Mouse (Mus musculus): ENCODE measurements around the gene Adam30. TPM values are rescaled to one million over a fixed set of nuclear protein-coding genes. Genes with fewer than 3 reads are reported as not detected.
"Not testable (repeated sequence)": the region's sequence is repeated elsewhere in the genome, so short reads cannot be mapped to it uniquely, and the experiment has no call there.

The Adam30 gene
- total RNA-seq (2021) = not detected
- long read RNA-seq, experiment 1 = 0 reads
- long read RNA-seq, experiment 2 = 0 reads

GRCm38 (mm10) chr3:98160330-98160729 lies at the start of gene Adam30:
Gene Adam30 (plus strand): TSS chr3:98160630.
- no peak for DNase-seq
- intact Hi-C loops (cut with DNase I) = no loop called here

- intact Hi-C loops (cut with DNase I) = no loop called here
- DNase-seq = no peak
Measured at GRCm38 (mm10) chr3:98118252-98118651, 42.2 kb upstream of the Adam30 start.

- no peak for DNase-seq
- intact Hi-C loops (cut with DNase I) = no loop called here
Measured at GRCm38 (mm10) chr3:98119338-98119737, 41.1 kb upstream of the Adam30 start.

DNA sequence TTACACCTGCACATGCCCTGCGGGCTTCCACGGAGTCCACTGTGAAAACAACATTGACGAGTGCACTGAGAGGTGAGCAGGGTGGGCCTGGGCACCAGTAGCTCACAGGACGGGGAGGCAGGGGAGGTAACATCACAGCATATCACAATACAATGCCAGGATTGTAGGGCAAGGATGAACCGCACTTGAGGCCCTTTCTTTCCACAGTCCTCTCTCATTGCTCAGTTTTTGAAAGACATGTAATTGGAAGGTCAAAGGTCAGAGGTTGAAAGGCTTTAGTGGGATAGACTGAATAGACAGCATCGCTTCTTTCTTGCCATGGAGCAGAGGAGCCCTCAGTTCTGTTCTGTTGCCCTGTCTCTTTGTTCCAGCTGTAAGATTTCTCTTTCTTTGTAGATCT lies 39.5 kb upstream of the Adam30 start:
- no peak for DNase-seq
- intact Hi-C loops (cut with DNase I) = no loop called here

DNA sequence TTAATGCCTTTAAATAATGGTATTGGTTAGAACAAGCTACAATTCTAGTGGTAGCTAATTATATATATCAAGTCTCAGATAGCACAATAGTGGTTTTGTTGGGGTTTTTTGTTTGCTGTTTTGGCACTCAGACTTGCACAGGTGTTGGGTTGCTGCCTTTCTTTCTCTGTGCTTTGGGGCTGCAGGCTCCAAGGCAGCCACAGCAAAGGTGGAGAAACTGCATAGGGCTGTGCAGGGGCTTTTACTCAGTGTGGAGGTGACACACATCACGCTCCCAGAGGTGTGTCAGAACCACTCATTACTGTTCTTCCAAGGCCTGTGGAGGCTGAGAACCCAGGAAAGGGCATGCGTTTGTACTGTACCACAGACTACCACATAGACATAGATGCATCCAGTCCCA lies 32.7 kb upstream of the Adam30 start:
- intact Hi-C loops (cut with DNase I) = no loop called here
- DNase-seq = no peak

- DNase-seq = no peak
- intact Hi-C loops (cut with DNase I) = no loop called here
Measured at GRCm38 (mm10) chr3:98128716-98129115, 31.7 kb upstream of the Adam30 start.

DNA sequence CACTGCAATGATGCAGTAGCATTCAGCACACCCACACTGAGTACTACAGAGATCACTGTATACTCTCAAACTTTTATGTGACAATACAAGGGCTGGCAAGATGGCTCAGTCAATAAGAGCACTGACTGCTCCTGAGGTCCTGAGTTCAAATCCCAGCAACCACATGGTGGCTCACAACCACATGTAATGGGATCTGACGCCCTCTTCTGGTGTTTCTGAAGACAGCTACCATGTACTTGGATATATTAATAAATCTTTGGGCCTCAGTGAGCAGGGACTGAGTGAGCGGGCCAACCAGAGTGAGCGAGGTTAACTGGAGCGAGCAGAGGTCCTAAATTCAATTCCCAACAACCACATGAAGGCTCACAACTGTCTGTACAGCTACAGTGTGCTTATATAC lies 28.3 kb upstream of the Adam30 start:
- intact Hi-C loops (cut with DNase I) = loop anchor here (5.0 kb wide), 1 partner anchor 205 kb away; no protein-coding TSS in a partner anchor
- not testable (repeated sequence) for DNase-seq

- no peak for DNase-seq
- intact Hi-C loops (cut with DNase I) = loop anchor here (5.0 kb wide), 1 partner anchor 205 kb away; no protein-coding TSS in a partner anchor
Measured at GRCm38 (mm10) chr3:98132636-98133035, 27.8 kb upstream of the Adam30 start.

DNA sequence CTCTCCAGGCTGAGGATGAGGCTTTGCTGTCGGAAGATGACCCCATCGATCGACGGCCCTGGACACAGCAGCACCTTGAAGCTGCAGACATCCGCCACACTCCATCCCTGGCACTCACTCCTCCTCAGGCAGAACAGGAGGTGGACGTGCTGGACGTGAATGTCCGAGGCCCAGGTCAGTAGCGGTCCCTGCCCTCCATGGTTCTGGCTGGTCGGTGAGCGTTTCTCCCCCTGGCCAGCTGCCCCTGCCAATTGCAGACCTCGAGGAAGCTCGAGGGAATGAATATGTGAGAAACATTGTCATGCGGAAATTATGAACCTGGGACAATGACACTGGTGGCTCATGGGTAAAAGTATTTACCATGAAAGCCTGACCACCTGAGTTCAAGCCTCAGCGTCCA lies 19.0 kb upstream of the Adam30 start:
- DNase-seq = no peak
- intact Hi-C loops (cut with DNase I) = no loop called here

DNA sequence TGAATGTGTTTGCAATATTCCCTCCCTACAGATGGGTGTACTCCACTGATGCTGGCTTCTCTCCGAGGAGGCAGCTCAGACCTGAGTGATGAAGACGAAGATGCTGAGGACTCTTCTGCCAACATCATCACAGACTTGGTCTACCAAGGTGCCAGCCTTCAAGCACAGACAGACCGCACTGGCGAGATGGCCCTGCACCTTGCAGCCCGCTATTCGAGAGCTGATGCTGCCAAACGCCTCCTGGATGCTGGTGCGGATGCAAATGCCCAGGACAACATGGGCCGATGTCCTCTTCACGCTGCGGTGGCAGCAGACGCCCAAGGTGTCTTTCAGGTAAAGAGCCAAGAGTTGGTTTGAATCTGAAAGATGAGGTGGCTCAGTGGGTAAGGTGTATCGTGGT lies 17.6 kb upstream of the Adam30 start:
- DNase-seq = no peak
- intact Hi-C loops (cut with DNase I) = no loop called here

DNA sequence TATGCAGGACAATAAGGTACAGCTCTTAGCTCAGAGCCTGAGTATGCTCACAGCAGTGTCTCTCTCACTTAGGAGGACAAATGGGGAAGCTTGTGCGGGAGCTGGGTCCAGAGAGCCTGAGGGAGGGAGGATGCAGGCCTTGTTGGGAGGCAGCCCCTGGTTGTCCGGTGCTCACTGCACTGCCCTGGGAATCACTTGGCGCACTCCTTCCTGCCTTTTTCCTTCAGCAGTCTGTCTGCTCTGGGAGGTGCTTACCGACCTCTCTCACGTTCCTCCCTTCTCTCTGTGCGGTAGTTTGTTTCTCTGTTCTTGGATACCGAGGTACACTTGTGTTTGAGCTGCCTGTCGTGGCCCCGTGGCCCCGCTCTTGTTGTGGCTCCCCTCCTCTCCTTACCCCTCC lies 15.2 kb upstream of the Adam30 start:
- intact Hi-C loops (cut with DNase I) = no loop called here
- DNase-seq = no peak

DNA sequence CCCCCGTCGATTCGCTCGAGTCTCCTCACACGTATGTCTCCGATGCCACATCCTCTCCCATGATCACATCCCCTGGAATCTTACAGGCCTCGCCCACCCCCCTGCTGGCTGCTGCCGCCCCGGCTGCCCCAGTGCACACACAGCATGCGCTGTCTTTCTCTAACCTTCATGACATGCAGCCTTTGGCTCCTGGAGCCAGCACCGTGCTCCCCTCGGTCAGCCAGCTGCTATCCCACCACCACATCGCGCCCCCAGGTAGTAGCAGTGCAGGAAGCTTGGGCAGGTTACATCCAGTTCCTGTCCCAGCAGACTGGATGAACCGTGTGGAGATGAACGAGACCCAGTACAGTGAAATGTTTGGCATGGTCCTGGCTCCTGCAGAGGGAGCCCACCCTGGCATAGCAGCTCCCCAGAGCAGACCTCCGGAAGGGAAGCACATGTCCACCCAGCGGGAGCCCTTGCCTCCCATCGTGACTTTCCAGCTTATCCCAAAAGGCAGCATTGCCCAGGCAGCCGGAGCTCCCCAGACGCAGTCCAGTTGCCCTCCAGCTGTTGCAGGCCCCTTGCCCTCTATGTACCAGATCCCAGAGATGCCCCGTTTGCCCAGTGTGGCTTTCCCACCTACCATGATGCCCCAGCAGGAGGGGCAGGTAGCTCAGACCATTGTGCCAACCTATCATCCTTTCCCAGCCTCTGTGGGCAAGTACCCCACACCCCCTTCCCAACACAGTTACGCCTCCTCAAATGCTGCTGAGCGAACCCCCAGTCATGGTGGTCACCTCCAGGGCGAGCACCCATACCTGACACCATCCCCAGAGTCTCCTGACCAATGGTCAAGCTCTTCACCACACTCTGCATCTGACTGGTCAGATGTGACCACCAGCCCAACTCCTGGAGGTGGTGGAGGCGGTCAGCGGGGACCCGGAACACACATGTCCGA lies 13.7 kb upstream of the Adam30 start:
- intact Hi-C loops (cut with DNase I) = no loop called here
- no peak for DNase-seq

GRCm38 (mm10) chr3:98147706-98148105 lies 12.7 kb upstream of the Adam30 start:
- intact Hi-C loops (cut with DNase I) = no loop called here
- no peak for DNase-seq

DNA sequence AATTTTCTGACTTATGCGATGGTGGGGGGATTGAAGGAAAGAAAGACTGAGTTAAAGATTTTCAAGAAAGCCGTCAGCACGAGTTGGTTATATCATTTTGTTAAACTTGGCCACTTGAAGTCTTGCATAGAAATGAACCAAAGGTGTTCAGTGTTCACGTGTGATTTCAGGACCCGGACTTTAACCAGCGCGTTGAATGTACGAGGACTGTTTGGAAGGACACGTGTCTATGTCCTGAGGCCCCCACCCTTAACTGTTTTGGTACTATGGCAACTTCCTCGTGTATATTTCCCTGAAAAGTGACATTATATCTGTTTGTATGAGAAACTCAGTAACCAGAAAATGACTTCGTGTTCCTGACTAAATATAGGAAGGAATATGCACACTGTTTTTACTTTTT lies 10.5 kb upstream of the Adam30 start:
- intact Hi-C loops (cut with DNase I) = no loop called here
- no peak for DNase-seq

- intact Hi-C loops (cut with DNase I) = no loop called here
- no peak for DNase-seq
Measured at GRCm38 (mm10) chr3:98151016-98151415, 9.4 kb upstream of the Adam30 start.

- intact Hi-C loops (cut with DNase I) = no loop called here
- DNase-seq = no peak
Measured at GRCm38 (mm10) chr3:98153460-98153859, 7.0 kb upstream of the Adam30 start.

GRCm38 (mm10) chr3:98156158-98156557 lies 4.3 kb upstream of the Adam30 start:
- DNase-seq = no peak
- intact Hi-C loops (cut with DNase I) = no loop called here

- no peak for DNase-seq
- intact Hi-C loops (cut with DNase I) = no loop called here
Measured at GRCm38 (mm10) chr3:98157073-98157472, 3.4 kb upstream of the Adam30 start.

- no peak for DNase-seq
- intact Hi-C loops (cut with DNase I) = no loop called here
Measured at GRCm38 (mm10) chr3:98157585-98157984, 2.8 kb upstream of the Adam30 start.

DNA sequence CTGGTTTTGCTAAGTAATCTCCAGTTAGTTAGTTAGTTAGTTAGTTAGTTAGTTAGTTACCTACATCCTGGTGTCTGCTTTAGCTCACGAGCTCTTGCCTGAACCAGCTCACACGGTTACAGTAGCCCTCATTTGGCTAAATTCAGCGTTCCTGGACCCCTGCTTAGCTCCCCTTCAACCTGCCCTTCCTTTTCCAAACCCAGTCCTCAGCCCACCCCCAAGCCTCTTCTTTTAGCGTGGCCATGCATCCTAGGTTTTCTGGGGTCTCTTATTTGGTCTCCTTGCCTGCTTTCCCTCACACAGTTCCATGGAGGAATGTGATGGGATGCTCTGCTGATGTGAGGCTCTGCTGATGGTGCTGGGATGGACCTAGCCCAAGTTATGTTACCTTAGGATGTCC lies 1.8 kb upstream of the Adam30 start:
- no peak for DNase-seq
- intact Hi-C loops (cut with DNase I) = no loop called here

DNA sequence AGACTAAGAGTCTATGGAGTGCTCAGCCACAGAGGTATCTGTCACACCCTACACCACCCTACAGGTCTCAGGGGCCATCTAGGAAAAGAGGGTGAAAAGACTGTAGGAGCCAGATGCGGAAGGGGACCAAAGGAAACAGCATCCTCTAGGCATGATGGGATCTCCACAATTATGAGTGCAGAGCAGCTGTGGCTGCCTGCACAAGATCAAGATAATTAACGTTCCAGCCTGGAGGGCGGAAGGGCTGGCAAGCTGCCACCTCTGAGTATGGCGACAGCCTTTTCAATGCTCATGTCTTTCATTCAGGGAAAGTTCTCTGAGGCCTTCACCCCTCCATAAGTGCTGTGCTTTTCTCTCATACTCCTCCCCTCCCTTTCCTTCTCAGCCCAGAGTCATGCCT lies 1.1 kb upstream of the Adam30 start:
- intact Hi-C loops (cut with DNase I) = no loop called here
- no peak for DNase-seq

GRCm38 (mm10) chr3:98178340-98178739 lies 17.9 kb downstream of the Adam30 start:
- intact Hi-C loops (cut with DNase I) = no loop called here
- no peak for DNase-seq
